Mouse (Mus musculus) brain, embryonic 14.5 days (tissue): ENCODE results near the gene Rcvrn.

Experiments
- CTCF ChIP-seq: fragments of 200-500 bp; IDR thresholded peaks from 2 replicates; pipeline ENCODE4 v1.5.1; 2012; ENCODE audit warnings: inconsistent platforms, mild to moderate bottlenecking, moderate library complexity, borderline replicate concordance; ENCODE audit not compliant: insufficient read depth, insufficient read length; ENCODE audit errors: extremely low read depth
- POLR2A ChIP-seq: fragments of 200-500 bp; IDR thresholded peaks from 2 replicates; pipeline ENCODE4 v1.6.1; 2012; ENCODE audit warnings: mild to moderate bottlenecking, inconsistent platforms, borderline replicate concordance; ENCODE audit not compliant: poor library complexity, insufficient read depth, insufficient read length, severe bottlenecking; ENCODE audit errors: extremely low read depth

DNA sequence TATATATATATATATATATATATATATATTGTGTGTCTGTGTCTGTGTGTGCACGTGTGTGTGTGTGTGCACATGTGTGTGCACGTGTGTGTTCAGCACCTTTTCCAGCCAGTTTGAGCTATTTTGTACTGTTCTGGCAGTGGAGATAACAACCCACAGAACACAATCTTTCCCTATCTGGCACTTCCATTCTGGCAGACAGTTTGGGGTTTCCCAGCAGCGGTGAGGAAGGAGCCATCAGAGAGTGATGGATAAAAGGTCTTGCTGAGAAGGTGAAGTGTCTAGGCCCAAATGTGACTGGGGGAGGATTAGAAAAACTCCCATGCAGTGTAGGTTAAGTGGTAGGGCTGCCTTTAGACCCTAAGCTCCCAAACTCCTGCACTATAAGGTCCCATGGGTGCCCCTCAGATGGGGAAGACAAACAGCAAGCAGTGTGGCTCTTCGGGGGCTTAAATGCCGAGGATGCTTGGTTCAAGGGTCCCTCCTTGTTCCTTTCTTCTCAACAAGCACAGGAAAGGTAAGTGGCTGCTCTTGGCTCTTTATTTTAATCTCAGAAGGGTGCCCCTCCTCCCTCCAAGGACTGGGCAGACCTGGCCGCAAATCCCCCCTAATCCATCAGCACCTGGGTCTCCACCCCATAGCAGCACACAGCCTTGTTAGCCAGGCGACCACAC is at the start of gene Rcvrn:
- TF ChIP-seq CTCF (no peak), POLR2A (no peak)
